Mouse (Mus musculus) fibroblast of lung, adult 2 months (primary cell): Measurements from ENCODE around the gene Mapkap1.

Experiments
- DNase-seq: peaks from one replicate; pipeline ENCODE4 v3.0.0-alpha.2; 2011; ENCODE audit warnings: low read depth

Mapkap1 gene

GRCm38 (mm10) chr2:34406601-34407464 is at the start of gene Mapkap1:
Gene Mapkap1 (plus strand): TSS chr2:34406771.
- DNase-seq = peak; percentile 89

GRCm38 (mm10) chr2:34363678-34364077 is 42.9 kb upstream of the Mapkap1 start:
- no peak for DNase-seq

GRCm38 (mm10) chr2:34367024-34367423 is 39.5 kb upstream of the Mapkap1 start:
- no peak for DNase-seq

GRCm38 (mm10) chr2:34368396-34368795 is 38.2 kb upstream of the Mapkap1 start:
- no peak for DNase-seq

- no peak for DNase-seq
Measured at GRCm38 (mm10) chr2:34370349-34370724, 36.2 kb upstream of the Mapkap1 start.

GRCm38 (mm10) chr2:34370725-34371440 is 35.7 kb upstream of the Mapkap1 start:
- no peak for DNase-seq

- DNase-seq = no peak
Measured at GRCm38 (mm10) chr2:34371441-34372304, 34.9 kb upstream of the Mapkap1 start.

- peak; percentile 63 for DNase-seq
Measured at GRCm38 (mm10) chr2:34372305-34373301, 34.0 kb upstream of the Mapkap1 start, which contains the start of gene Pbx3. Gene Pbx3 (minus strand): TSS chr2:34373142.

- DNase-seq = no peak
Measured at GRCm38 (mm10) chr2:34373886-34374285, 32.7 kb upstream of the Mapkap1 start.

GRCm38 (mm10) chr2:34374349-34374748 is 32.2 kb upstream of the Mapkap1 start:
- DNase-seq = no peak

- no peak for DNase-seq
Measured at GRCm38 (mm10) chr2:34378930-34379329, 27.6 kb upstream of the Mapkap1 start.

- no peak for DNase-seq
Measured at GRCm38 (mm10) chr2:34399535-34399934, 7.0 kb upstream of the Mapkap1 start.

GRCm38 (mm10) chr2:34407596-34407995 is 1.0 kb downstream of the Mapkap1 start:
- no peak for DNase-seq

- no peak for DNase-seq
Measured at GRCm38 (mm10) chr2:34408341-34408740, 1.8 kb downstream of the Mapkap1 start.

- no peak for DNase-seq
Measured at GRCm38 (mm10) chr2:34409741-34410340, 3.3 kb downstream of the Mapkap1 start.

- no peak for DNase-seq
Measured at GRCm38 (mm10) chr2:34420256-34420655, 13.7 kb downstream of the Mapkap1 start.

- DNase-seq = no peak
Measured at GRCm38 (mm10) chr2:34424186-34424585, 17.6 kb downstream of the Mapkap1 start.

GRCm38 (mm10) chr2:34425573-34426223 is 19.1 kb downstream of the Mapkap1 start:
- DNase-seq = no peak

- DNase-seq = no peak
Measured at GRCm38 (mm10) chr2:34430663-34431062, 24.1 kb downstream of the Mapkap1 start.
